Mouse (Mus musculus) bone marrow, adult 2 months (tissue): Measurements from ENCODE around the gene Dgkb.

Experiments used
- CTCF ChIP-seq: fragments of 200-500 bp; IDR thresholded peaks from 2 replicates; pipeline ENCODE4 v1.5.1; 2011; ENCODE audit warnings: low read length, control low read depth; ENCODE audit not compliant: control insufficient read depth, insufficient read depth
- POLR2A ChIP-seq: fragments of 200-500 bp; IDR thresholded peaks from 2 replicates; pipeline ENCODE4 v1.6.1; 2011; ENCODE audit warnings: low read depth, mild to moderate bottlenecking, control low read depth, low read length, borderline replicate concordance; ENCODE audit not compliant: control insufficient read depth

DNA sequence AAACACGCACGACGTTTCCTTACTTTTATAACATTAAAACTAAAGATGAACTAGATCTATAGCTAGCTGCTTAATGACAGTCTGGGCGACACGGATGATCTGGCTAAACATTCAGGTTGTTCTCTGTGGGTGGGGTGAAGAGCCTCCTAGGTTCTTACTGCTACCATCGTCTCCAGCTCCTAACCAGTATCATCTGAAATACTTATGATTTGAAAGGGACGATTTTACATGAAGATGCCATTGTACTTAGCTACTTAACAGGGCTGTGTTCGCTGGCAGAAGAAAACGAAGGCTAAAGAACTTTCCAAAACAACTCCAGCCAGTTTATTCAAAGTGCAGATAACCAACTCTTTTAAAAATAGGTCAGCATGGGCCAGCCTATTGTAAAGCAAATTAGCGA, 63.9 kb downstream of the Dgkb start:
- TF ChIP-seq POLR2A (no peak), CTCF (no peak)
